Mouse (Mus musculus) embryonic fibroblast, embryonic 13.5 days (primary cell): ENCODE measurements around the gene Atn1. TPM values are rescaled to one million over a fixed set of nuclear protein-coding genes. Genes with fewer than 3 reads are reported as not detected.

Experiments used
- H3K27ac ChIP-seq: 2 replicates; pipeline ENCODE4 v1.5.1; 2012; ENCODE audit warnings: low read length, control low read depth, inconsistent platforms; ENCODE audit not compliant: insufficient read depth
- H3K4me1 ChIP-seq: 2 replicates; pipeline ENCODE4 v1.6.1; 2011; ENCODE audit warnings: low read length; ENCODE audit not compliant: control insufficient read depth, insufficient read depth
- H3K4me3 ChIP-seq: 2 replicates; pipeline ENCODE4 v1.5.1; 2011; ENCODE audit warnings: mild to moderate bottlenecking, control low read depth, low read length; ENCODE audit not compliant: insufficient read depth
- CTCF ChIP-seq: IDR thresholded peaks from 2 replicates; pipeline ENCODE4 v1.5.1; 2011; ENCODE audit warnings: mild to moderate bottlenecking, control low read depth, low read length, moderate library complexity, borderline replicate concordance; ENCODE audit not compliant: insufficient read depth
- POLR2A ChIP-seq: IDR thresholded peaks from 2 replicates; pipeline ENCODE4 v1.6.1; 2011; ENCODE audit warnings: low read depth, mild to moderate bottlenecking, control low read depth, low read length, moderate library complexity
- polyA plus RNA-seq: library from polyadenylated mRNA; stranded (reverse); fragments of >200 nt; gene quantifications from 2 replicates; pipeline ENCODE4 v1.2.4, GENCODE M21; 2011; ENCODE audit warnings: low read depth; ENCODE audit not compliant: missing spikeins, insufficient read length

The Atn1 gene
- polyA plus RNA-seq, 1 experiment: 77.3 TPM

DNA sequence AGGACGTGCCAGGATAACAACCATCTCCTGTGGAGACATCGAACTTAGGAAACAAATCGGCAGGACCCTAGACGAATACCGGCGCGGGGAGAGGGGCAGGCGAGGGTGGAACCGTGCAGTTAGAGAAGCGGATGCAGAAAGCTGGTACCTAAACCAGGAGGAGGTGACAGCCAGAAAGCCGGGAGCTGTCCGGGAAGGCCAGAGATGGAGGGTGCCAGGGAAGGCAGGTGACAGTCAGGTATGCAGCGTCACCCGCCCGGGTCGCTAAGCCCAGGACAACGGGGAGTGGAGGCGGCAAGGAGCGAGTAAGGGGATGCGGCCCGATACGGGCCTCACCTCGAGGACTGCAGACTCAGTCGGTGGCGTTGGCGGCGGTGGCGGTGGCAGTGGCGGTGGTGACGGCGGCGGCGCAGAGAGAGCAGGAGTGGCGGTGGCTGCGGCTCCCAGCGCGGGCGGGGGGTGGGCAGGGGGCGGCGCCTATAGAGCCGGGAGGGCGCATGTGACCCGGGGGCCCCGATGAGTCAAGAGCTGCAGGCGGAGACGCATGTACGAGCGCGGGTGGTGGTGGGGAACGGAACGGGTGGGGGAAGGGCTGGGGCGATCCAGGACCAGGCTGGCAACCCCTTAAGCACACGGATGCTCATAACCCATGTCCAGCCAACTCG is 12.9 kb upstream of the Atn1 start, which contains the start of gene Eno2:
Gene Eno2, minus strand, starts transcription at position 573 of the 665 bp plus-strand sequence.
- peak within 1 kb of the TSS; percentile 93 for H3K4me3 ChIP-seq
- H3K27ac ChIP-seq: peak within 1 kb of the TSS; percentile 21; the same call in 1 of the 2 replicates
- TF ChIP-seq POLR2A (peak; percentile 57), CTCF (no peak)
- H3K4me1 ChIP-seq: peaks cover 6% of the 10 kb centered on the region

- TF ChIP-seq POLR2A: no peak
- Histone ChIP-seq H3K4me3 (peak overlapping the region; percentile 93), H3K4me1 (peaks cover 6% of the 10 kb centered on the region), H3K27ac (peak overlapping the region; percentile 21; the same call in 1 of the 2 replicates)
Observed at GRCm38 (mm10) chr6:124768704-124769044, 12.3 kb upstream of the Atn1 start.

GRCm38 (mm10) chr6:124767920-124768703 is 11.8 kb upstream of the Atn1 start:
- H3K4me1 ChIP-seq: peaks cover 6% of the 10 kb centered on the region
- TF ChIP-seq POLR2A (peak; percentile 40; the same call in 1 of the 2 replicates), CTCF (no peak)
- H3K27ac ChIP-seq: no peak overlapping the region
- peak overlapping the region; percentile 93 for H3K4me3 ChIP-seq

DNA sequence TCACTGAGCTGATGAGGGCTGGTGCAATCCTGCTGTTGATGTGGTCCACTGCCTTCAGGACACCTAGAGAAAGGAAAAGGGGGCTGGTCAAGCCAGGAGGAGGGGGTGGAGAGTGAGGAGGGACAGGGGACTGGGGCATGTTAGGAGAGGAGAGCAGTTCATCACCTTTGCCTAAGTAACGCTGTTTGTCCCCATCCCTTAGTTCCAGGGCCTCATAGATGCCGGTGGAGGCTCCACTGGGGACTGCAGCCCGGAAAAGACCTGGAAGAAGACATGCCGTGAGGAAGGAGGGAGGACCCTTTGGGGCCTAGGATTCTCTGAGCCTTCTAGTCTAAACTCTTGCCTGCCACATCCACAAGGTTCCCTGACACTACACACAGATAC is 11.2 kb upstream of the Atn1 start:
- peaks cover 6% of the 10 kb centered on the region for H3K4me1 ChIP-seq
- peak overlapping the region; percentile 93; the same call in 1 of the 2 replicates for H3K4me3 ChIP-seq
- TF ChIP-seq POLR2A: no peak
- no peak overlapping the region for H3K27ac ChIP-seq

DNA sequence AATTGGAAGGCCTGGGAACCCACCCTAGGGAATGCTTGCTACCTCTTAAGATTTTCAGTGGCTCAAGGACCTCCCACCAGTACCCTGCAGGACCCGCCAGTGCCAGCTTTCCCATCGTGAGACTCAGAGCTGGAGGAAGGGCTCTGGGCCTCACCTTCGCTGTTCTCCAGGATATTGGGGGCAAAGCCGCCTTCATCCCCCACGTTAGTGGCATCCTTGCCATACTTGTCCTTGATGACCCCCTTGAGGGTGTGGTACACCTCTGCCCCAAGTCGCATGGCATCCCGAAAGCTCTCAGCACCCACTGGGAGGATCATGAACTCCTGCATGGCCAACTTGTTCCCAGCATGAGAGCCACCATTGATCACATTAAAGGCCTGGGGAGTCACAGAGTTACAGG is 9.6 kb upstream of the Atn1 start:
- no peak overlapping the region for H3K27ac ChIP-seq
- TF ChIP-seq POLR2A: no peak
- no peak for TF ChIP-seq CTCF
- peaks cover 6% of the 10 kb centered on the region for H3K4me1 ChIP-seq
- no peak overlapping the region for H3K4me3 ChIP-seq

DNA sequence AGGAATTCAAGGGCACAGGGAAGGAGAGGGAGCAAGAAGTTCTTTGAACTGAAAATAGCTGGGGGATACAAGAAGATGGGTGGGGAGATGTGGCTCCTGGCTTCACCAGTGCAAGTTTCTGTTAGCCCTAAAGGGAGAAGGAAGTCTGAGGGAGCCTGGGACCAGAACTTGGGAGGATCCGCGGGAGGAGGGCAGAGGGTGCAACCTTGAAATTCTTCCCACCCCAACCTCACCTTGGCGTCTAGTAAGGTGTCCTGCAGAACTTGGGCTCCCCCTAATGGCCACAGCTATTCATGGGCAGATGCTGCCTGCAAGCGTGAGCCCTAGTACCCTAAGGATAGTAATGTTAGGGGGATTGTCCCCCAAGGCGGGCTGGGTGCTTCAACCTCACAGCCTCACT is 2.9 kb upstream of the Atn1 start:
- peaks cover 8% of the 10 kb centered on the region for H3K4me1 ChIP-seq
- H3K27ac ChIP-seq: peak overlapping the region; percentile 99
- H3K4me3 ChIP-seq: no peak overlapping the region
- TF ChIP-seq CTCF (peak; percentile 90; the same call in 1 of the 2 replicates), POLR2A (peak; percentile 45; the same call in 1 of the 2 replicates)

GRCm38 (mm10) chr6:124758849-124759232 is 2.5 kb upstream of the Atn1 start:
- 0 out of 2 replicates have a peak, but pooled peaks have one; percentile 9 for TF ChIP-seq POLR2A
- TF ChIP-seq CTCF: no peak
- H3K27ac ChIP-seq: peak overlapping the region; percentile 99
- peaks cover 9% of the 10 kb centered on the region for H3K4me1 ChIP-seq
- no peak overlapping the region for H3K4me3 ChIP-seq

DNA sequence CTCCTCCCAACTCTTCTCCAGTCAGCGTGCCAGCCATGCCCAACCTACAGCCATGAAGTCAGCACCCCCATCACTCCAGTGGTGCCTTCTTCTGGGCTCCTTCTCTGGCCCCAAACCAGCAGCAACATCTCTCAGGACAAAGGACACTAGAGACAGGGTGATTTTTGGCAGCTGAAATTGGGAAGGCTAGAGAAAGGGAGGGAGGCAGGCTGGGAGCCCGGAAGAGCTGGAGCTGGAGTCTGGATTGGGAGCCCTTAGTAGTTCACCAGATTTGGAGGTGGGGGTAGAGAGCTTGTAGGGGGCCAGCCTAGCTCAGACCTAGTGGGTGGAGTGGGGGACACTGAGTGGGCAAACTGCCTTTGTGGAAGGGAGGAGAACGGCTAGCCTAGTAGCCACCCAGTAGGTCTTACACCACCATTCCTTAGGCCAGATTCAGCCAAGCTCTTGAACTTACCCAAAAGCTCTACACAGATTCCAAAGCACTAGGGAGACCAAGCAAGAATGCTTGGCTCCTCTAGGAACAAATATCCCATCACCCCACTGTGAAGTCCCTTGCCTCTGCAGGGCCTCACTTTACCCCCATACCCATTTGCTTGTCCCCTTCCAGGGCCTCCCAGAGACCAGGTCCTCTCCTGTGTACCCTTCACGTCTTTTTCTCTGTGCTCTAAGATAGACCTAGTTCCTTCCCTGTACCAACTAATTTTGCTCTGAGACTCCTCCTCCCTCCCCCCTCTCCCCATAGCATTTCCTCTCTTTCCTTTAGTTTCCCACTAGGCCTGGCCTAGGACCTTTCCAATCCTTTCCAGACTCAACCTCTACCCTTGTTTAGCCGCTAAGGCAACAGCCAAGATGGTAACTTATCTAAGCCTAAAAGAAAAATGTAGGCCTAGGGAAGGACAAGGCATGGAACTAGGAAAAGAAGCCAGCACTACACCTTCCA is 1.9 kb upstream of the Atn1 start:
- peak overlapping the region; percentile 53 for H3K4me3 ChIP-seq
- H3K4me1 ChIP-seq: peaks cover 9% of the 10 kb centered on the region
- H3K27ac ChIP-seq: peak overlapping the region; percentile 99
- TF ChIP-seq POLR2A (peak; percentile 85), CTCF (no peak)

DNA sequence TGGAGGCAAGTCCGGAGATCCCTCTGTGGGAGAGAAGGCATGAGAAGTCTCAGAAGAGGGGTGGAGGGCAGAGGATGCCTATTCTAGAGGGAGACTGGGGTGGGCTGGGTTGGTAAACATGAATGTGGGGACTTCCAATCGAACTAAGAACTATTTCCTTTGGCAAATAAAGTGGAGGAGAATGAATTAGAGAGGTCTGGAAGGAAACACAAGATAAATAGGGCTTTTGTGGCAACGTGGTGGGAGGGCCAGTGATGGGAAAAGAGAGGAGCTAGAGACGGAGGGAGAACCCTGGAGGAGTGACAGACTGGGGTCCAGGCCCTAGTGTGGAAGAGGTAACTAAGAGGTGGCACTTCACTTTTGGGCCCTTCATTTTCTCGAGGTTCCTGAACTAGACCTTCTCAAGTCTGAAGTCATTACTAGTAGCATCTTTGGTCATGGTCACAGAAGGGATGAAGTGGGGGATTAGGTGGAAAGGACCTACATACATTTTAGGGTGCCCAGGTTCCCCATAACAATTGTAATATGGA is 1.1 kb upstream of the Atn1 start:
- H3K4me3 ChIP-seq: peak overlapping the region; percentile 53
- TF ChIP-seq POLR2A (0 out of 2 replicates have a peak, but pooled peaks have one; percentile 4), CTCF (no peak)
- H3K4me1 ChIP-seq: peaks cover 9% of the 10 kb centered on the region
- peak overlapping the region; percentile 99 for H3K27ac ChIP-seq
